Comparison of ENCODE assay signal across 25 mouse cellular contexts in the genomic region with DNA sequence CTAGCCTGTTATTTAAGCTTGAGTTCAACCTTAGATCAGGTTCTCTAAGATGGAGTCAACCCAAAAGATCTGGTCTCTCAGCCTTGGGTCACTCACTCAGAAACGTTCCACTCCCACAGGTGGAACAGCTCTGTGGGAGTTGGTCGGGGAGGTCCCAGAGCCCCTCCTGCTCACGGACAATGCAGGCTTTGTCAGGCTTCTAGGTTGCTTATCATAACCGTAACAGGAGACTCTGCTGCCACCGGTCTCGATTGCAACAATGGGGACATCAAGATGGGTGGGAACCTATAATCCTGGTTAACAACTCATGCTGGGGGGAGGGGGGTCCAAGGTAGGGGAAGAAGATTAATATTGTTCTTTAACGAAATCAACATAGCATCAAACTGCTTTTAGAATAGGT. TPM values are rescaled to one million over a fixed set of nuclear protein-coding genes. Genes with fewer than 3 reads are reported as not detected.
DNase-seq lines count a peak whose midpoint lies in the region; ATAC-seq and TF ChIP-seq lines count a peak whose summit lies in the region.
"Had no signal": no experiment of that assay in that cellular context is flagged by ENCODE, and none has a peak within 500 bp of the region (broad histone marks: within the 10 kb centered on the region; RNA-seq: fewer than 3 reads in every experiment).

No protein-coding gene starts in this region.

- peak; percentile 85 for DNase-seq in heart, adult 11 months
- no peak for DNase-seq in heart, postnatal 14 days
- DNase-seq in midbrain, embryonic 11.5 days (ENCODE audit: low spot score, missing footprints) = peak; percentile 37
- no peak for DNase-seq in midbrain, postnatal 0 days (ENCODE audit: low spot score)
- DNase-seq in ZHBTc4 (ENCODE audit: low read depth, low spot score) = peak; percentile 36
- DNase-seq in lung, adult 2 months = no peak
- DNase-seq: adrenal gland, adult 2 months; adrenal gland, postnatal 10 days; adrenal gland, postnatal 25 days; B cell, adult 2 months; cerebellum, adult 11 months; cerebellum, adult 18-20 months; cerebellum, adult 8-10 months; cerebellum, adult 9-11 months; cerebellum, postnatal 14 days; cerebellum, postnatal 36 days; embryo, embryonic 11 days had no signal

- TF ChIP-seq CTCF in midbrain, postnatal 0 days (IDR thresholded peaks at IDR 0.05) = no peak
- TF ChIP-seq CTCF in lung, adult 2 months (IDR thresholded peaks at IDR 0.05; ENCODE audit: insufficient read depth, low read length) = no peak

- H3K27me3 ChIP-seq in midbrain, embryonic 11.5 days (ENCODE audit: control insufficient read depth, insufficient read depth, low read length) = no peaks in the 10 kb centered on the region
- H3K27me3 ChIP-seq in midbrain, postnatal 0 days (ENCODE audit: insufficient read depth, low read length) = no peaks in the 10 kb centered on the region
- H3K27me3 ChIP-seq: CH12.LX; embryonic facial prominence, embryonic 13.5 days; embryonic facial prominence, embryonic 15.5 days; forebrain, embryonic 12.5 days; Patski had no signal

- ATAC-seq in midbrain, embryonic 11.5 days (ENCODE audit: low FRiP score) = no peak
- ATAC-seq in midbrain, postnatal 0 days (ENCODE audit: low FRiP score) = no peak
- ATAC-seq: Patski had no signal

- H3K9me3 ChIP-seq in midbrain, embryonic 11.5 days (ENCODE audit: control insufficient read depth, low read length) = no peaks in the 10 kb centered on the region
- no peaks in the 10 kb centered on the region for H3K9me3 ChIP-seq in midbrain, postnatal 0 days (ENCODE audit: low read length)
- H3K9me3 ChIP-seq: embryonic facial prominence, embryonic 13.5 days; embryonic facial prominence, embryonic 15.5 days; forebrain, embryonic 10.5 days; forebrain, embryonic 12.5 days; G1E had no signal

- no peak overlapping the region for H3K4me3 ChIP-seq in midbrain, embryonic 11.5 days (ENCODE audit: low read depth, low read length)
- no peak overlapping the region for H3K4me3 ChIP-seq in midbrain, postnatal 0 days (ENCODE audit: low read depth, low read length)
- H3K4me3 ChIP-seq in lung, adult 2 months (replicated peaks; ENCODE audit: extremely low read depth, low read depth, low read length) = no peak overlapping the region
- H3K4me3 ChIP-seq: embryonic facial prominence, embryonic 13.5 days; embryonic facial prominence, embryonic 15.5 days; erythroblast, embryonic 14.5 days; forebrain, embryonic 10.5 days; forebrain, embryonic 12.5 days had no signal

- no peak for TF ChIP-seq POLR2A in lung, adult 2 months (IDR thresholded peaks at IDR 0.05; ENCODE audit: borderline replicate concordance, extremely low read depth, low read depth, low read length)

- no peak overlapping the region for H3K4me2 ChIP-seq in midbrain, embryonic 11.5 days
- H3K4me2 ChIP-seq in midbrain, postnatal 0 days (ENCODE audit: low read depth, low read length, poor library complexity, severe bottlenecking) = no peak overlapping the region
- H3K4me2 ChIP-seq: embryonic facial prominence, embryonic 13.5 days; embryonic facial prominence, embryonic 15.5 days; forebrain, embryonic 12.5 days had no signal

- no peaks in the 10 kb centered on the region for H3K4me1 ChIP-seq in midbrain, embryonic 11.5 days (ENCODE audit: control insufficient read depth, insufficient read depth, low read length)
- no peaks in the 10 kb centered on the region for H3K4me1 ChIP-seq in midbrain, postnatal 0 days (ENCODE audit: insufficient read depth, low read length)
- no peaks in the 10 kb centered on the region for H3K4me1 ChIP-seq in lung, adult 2 months (ENCODE audit: control insufficient read depth, insufficient read depth, low read length)
- H3K4me1 ChIP-seq: embryonic facial prominence, embryonic 13.5 days; embryonic facial prominence, embryonic 15.5 days; forebrain, embryonic 10.5 days; forebrain, embryonic 12.5 days had no signal

- no peak overlapping the region for H3K9ac ChIP-seq in midbrain, embryonic 11.5 days (ENCODE audit: low read length)
- H3K9ac ChIP-seq in midbrain, postnatal 0 days (replicated peaks; ENCODE audit: low read length, poor library complexity, severe bottlenecking) = no peak overlapping the region
- H3K9ac ChIP-seq: embryonic facial prominence, embryonic 13.5 days; embryonic facial prominence, embryonic 15.5 days; forebrain, embryonic 12.5 days had no signal

- H3K36me3 ChIP-seq in midbrain, embryonic 11.5 days (ENCODE audit: control insufficient read depth, insufficient read depth, low read length) = no peaks in the 10 kb centered on the region
- H3K36me3 ChIP-seq in midbrain, postnatal 0 days (ENCODE audit: insufficient read depth, low read length) = no peaks in the 10 kb centered on the region
- H3K36me3 ChIP-seq: embryonic facial prominence, embryonic 13.5 days; embryonic facial prominence, embryonic 15.5 days; forebrain, embryonic 10.5 days; forebrain, embryonic 12.5 days; G1E had no signal

- WGBS in midbrain, embryonic 11.5 days = 75% methylated on average over 7 of the region's 7 CpGs
- WGBS in midbrain, postnatal 0 days = 61% methylated on average over 7 of the region's 7 CpGs
- 70% methylated on average over 7 of the region's 7 CpGs for WGBS in lung, adult 2 months

- H3K27ac ChIP-seq in midbrain, embryonic 11.5 days (ENCODE audit: low read depth, low read length) = no peak overlapping the region
- H3K27ac ChIP-seq in midbrain, postnatal 0 days (ENCODE audit: low read depth, low read length) = no peak overlapping the region
- H3K27ac ChIP-seq: embryonic facial prominence, embryonic 13.5 days; embryonic facial prominence, embryonic 15.5 days; forebrain, embryonic 10.5 days; forebrain, embryonic 12.5 days had no signal

- intact Hi-C loops in heart, postnatal 14 days (cut with DNase I) = loop anchor here (2.0 kb wide), 1 partner anchor 126 kb away; no protein-coding TSS in a partner anchor

RNA-seq across cellular contexts. Expression of a gene that starts 13.1 kb away (rescaled TPM):
- 10 to 100 TPM; 39.8 to 41.2 TPM for total RNA-seq in heart, postnatal 14 days (2021)
- 182 TPM in 2 replicates for polyA plus RNA-seq in midbrain, embryonic 11.5 days (2014; fragmentation: Nextera tagmentation; extraction: Ambion mirVana)
- total RNA-seq in midbrain, postnatal 0 days (2014; rRNA removed) = 30.5 and 36.5 TPM in 2 replicates
- polyA plus RNA-seq in midbrain, postnatal 0 days (2015; fragmentation: Nextera tagmentation; extraction: Ambion mirVana) = 23.8 and 28.9 TPM in 2 replicates
- 6.5 and 8.9 TPM in 2 replicates for polyA plus RNA-seq in lung, adult 2 months (2012; rRNA removed)

Comparison
In these comparisons a context has a peak if more than half of its experiments do, and no peak if none do; other contexts are left out.
1. DNase-seq: peak in heart, adult 11 months (single experiment), midbrain, embryonic 11.5 days (single experiment) and ZHBTc4 (single experiment); none in heart, postnatal 14 days (0 of 2), midbrain, postnatal 0 days (single experiment) and lung, adult 2 months (single experiment).